Mouse (Mus musculus) heart, postnatal 4 days (tissue): ENCODE data around the gene Nhlrc1. TPM values are rescaled to one million over a fixed set of nuclear protein-coding genes. Genes with fewer than 3 reads are reported as not detected.

ENCODE experiments used
- DNase-seq: peaks from one replicate; pipeline ENCODE4 v3.0.0; 2021
- total RNA-seq, 2 experiments: library from RNA; stranded (reverse); gene quantifications; 2 replicates each; pipeline ENCODE4 v1.2.3; 2021

The Nhlrc1 gene
- total RNA-seq, 2 experiments from 2014 or later = 2.9 to 4.2 TPM

- DNase-seq = no peak
Measured at GRCm38 (mm10) chr13:47001590-47001989, 13.1 kb downstream of the Nhlrc1 start.

GRCm38 (mm10) chr13:46999498-46999897, 15.2 kb downstream of the Nhlrc1 start:
- DNase-seq = no peak

GRCm38 (mm10) chr13:46997355-46997754, 17.3 kb downstream of the Nhlrc1 start:
- DNase-seq = no peak

- DNase-seq = no peak
Measured at GRCm38 (mm10) chr13:46993274-46993551, 21.4 kb downstream of the Nhlrc1 start.

- DNase-seq = no peak
Measured at GRCm38 (mm10) chr13:46992516-46993273, 22.0 kb downstream of the Nhlrc1 start.

- no peak for DNase-seq
Measured at GRCm38 (mm10) chr13:46990376-46991011, 24.2 kb downstream of the Nhlrc1 start.

GRCm38 (mm10) chr13:46987941-46988340, 26.7 kb downstream of the Nhlrc1 start:
- DNase-seq = no peak

GRCm38 (mm10) chr13:46986208-46986607, 28.4 kb downstream of the Nhlrc1 start:
- DNase-seq = peak; percentile 14

GRCm38 (mm10) chr13:46983878-46984277, 30.8 kb downstream of the Nhlrc1 start:
- no peak for DNase-seq

GRCm38 (mm10) chr13:46979836-46980490, 34.7 kb downstream of the Nhlrc1 start:
- peak; percentile 19 for DNase-seq

GRCm38 (mm10) chr13:46976532-46976931, 38.1 kb downstream of the Nhlrc1 start:
- DNase-seq = no peak

- DNase-seq = no peak
Measured at GRCm38 (mm10) chr13:46975930-46976329, 38.7 kb downstream of the Nhlrc1 start.

GRCm38 (mm10) chr13:46975031-46975551, 39.6 kb downstream of the Nhlrc1 start:
- no peak for DNase-seq

GRCm38 (mm10) chr13:46970286-46970945, 44.2 kb downstream of the Nhlrc1 start:
- DNase-seq = no peak

GRCm38 (mm10) chr13:46968626-46969025, 46.0 kb downstream of the Nhlrc1 start:
- no peak for DNase-seq

- no peak for DNase-seq
Measured at GRCm38 (mm10) chr13:46967308-46967707, 47.3 kb downstream of the Nhlrc1 start.

Other genes starting within 250 kb of the Nhlrc1 start
- gene Kif13a, start 85.0 kb downstream of the Nhlrc1 start, total RNA-seq = 100 to 1,000 TPM; 110 to 116 TPM
- 1 to 10 TPM; 8.1 to 8.6 TPM for gene Kdm1b, start 28.6 kb upstream of the Nhlrc1 start, total RNA-seq
- gene Tpmt, start 29.9 kb upstream of the Nhlrc1 start, total RNA-seq = 10 to 100 TPM in 1 of 2 experiments, 1 to 10 TPM in 1; 8.4 to 14.5 TPM
- gene Dek, start 91.4 kb upstream of the Nhlrc1 start, total RNA-seq = 10 to 100 TPM; 85.5 to 87.1 TPM
- gene Rnf144b, start 107.8 kb upstream of the Nhlrc1 start, total RNA-seq = 1 to 10 TPM; 7.3 to 8.1 TPM